Mouse (Mus musculus) ovary, adult 18-20 months (tissue): ENCODE results near the gene Tcte1.

ENCODE experiments used
- DNase-seq: peaks from one replicate; pipeline ENCODE4 v3.0.0; 2022; ENCODE audit warnings: low spot score, mixed read lengths

Gene Tcte1

DNA sequence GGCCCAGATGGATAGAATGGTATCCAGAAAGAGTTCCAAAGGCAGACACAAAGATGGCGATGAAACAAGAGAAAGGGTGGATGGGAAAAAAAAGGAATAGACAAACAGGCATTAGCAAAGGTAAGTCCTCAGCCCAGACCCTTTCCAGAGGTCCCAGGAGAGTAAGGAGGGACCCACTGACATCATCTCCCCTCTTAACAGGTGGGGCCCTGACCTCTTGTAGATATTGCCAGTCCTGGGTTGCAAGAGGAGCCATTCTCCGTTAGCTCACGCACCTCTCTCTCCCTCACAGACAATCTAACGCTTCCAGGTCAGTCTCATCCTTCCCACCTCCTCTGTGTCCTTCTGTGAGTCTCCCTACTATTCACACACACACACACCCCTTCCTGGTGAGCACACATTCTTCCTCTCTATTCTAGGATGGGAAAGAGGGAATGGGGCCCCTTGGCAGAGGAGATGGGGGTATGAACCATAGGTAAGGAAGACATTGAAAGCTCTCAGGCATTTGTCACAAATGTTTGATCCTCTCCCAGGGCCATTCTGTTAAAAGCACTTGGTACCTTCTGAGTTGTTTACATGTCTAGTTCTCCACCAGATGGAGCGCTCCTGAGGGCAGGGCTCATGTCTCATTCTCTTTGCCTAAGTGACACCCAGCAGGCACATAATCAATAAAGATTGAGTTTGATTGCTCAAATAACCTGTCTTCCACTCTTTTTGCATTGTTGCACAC lies 24.4 kb downstream of the Tcte1 start:
- DNase-seq = no peak

DNA sequence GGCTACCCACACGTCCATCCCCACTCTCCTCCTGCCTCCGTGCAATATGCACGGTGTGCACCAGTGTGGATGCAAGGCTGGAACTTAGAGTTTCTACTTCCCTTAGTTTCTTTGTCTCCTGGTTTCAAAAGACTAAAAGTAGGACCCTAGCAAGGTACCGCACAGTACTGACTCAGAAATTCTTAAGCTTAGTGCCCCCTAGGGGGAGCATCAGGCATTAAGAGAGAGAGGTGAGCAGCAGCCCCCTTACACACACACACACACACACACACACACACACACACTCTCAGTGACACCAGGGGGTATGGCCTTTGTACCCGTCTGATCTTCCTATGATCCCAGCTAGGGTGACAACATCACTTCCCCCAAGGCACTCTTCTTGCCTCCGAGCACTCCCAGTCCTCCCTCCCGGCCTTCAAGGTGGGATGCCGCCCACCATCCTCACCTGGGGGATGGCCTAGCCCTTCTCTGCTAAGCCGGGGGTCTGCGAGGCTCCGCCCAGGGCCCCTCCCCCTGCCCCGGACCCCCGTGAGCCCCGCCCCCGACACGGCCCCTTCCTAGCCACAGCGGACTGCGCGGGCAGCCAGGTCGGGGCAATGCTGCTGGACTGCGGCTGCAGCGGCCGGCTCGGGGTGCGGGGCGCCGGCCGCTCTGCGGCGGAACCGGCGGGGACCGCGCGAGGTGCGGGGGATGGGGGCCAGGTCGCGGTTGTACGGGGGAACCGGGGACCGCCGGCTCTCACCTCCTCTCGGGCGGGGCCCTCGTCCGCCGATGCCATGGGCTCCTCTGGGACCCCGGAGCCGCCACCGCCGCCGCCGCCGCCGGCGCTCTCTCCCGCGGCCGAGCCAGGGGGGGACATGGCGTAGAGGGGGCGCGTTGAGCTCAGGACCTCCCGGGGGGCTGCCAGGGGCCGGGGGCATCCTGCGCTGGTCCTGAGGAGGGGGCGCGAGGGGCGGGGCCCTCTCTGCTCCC lies 25.6 kb downstream of the Tcte1 start:
- DNase-seq = no peak

DNA sequence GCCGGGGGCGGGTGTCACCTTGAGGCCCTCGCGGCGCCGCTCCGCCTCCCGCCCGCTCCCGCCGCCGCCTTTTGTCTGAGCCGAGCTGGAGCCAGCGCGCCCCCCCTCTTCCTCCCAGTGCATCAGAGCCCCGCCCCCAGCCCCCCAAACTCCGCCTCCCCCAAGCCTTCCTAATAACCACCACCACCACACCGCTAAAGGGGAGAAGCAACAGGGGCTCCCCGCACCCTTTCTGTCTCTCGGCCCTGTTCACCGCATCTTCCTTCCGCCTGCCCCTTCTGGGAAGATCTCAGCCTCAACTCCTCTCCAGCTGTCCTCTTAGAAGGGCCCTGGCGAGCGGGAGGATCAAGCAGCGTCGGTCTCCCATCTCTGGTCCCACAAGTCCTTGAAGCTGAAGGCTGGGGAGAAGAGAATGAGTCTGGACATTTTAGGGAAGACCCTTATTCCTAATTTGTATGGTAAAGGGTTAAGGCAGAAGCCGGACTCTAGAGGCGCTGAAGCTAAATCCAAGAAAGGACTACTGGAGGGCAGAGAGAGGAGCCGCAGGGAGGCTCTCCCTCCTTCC lies 26.5 kb downstream of the Tcte1 start, which contains the start of gene Tmem151b:
Tmem151b (minus strand) TSS at position 61 of the 565 bp plus-strand sequence.
- DNase-seq = no peak

DNA sequence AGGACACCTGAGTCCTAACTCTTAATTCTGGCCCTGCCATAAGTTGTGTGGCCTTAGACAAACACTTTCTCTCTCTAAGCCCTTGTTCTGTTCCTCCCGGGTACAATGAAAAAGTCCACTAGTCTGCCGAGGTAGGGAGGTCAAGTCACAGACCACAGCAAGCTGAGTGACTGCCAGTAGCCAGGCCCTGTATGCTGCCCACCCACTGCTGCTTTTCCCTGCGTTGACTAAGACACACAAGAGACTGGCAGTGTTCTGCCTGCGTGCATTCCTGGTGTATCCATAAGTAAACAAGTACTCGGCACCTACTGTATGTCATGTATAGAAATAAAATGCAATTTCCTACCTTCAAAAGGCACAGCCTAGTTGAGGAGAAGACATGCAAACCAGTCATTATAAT lies 27.0 kb downstream of the Tcte1 start:
- DNase-seq = no peak

DNA sequence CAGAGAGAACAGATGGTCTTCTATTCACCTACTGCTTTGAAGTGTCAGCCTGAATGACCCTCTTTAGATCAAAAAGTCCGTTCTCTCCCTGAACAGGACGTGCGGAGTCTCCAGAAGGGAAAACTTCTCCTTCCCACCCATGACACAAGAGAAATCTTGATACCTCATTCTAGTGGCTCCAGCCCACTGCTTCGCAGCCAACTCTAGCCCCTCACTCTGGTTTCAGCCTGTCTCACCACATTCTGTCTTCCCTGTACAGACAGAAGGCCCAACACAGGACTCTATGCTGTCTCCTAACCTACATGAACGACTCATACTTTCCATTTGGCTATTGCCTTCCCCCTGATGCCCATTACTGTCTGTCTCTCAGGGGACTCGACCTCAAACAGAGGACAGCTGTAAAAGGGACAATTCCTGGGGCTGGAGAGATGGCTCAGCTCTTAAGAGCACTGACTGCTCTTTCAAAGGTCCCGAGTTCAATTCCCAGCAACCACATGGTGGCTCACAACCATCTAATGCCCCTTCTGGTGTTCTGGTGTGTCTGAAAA lies 28.1 kb downstream of the Tcte1 start:
- DNase-seq = no peak

DNA sequence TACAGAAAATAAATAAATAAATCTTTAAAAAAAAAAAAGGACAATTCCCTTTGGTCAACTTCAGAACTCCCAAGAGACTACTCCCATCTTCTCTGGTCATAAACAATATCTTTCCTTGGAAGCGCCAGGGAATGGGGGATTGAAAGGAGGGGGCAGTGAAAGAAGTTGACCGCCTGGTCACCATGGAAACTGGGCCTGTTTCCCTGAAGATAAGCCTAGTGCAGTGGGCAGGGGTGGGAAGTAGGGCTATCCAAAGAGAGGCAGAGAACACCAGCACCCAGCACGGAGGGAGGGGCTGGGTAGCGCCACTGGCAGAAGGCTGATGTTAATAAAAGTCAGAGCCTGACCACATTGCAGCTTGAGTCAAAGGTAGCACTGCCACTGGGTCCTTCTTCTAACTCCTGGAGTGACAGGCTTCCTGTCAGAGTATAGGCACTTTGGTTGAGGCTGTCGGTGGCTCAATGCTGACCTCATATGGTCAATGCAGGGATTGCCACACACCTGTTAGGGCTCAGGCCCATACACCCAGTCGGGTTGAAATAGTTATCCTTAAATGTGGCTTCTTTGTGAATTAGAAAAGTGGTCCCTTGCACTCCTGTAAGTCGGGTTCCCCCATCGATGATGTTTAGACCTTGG lies 28.7 kb downstream of the Tcte1 start:
- no peak for DNase-seq

DNA sequence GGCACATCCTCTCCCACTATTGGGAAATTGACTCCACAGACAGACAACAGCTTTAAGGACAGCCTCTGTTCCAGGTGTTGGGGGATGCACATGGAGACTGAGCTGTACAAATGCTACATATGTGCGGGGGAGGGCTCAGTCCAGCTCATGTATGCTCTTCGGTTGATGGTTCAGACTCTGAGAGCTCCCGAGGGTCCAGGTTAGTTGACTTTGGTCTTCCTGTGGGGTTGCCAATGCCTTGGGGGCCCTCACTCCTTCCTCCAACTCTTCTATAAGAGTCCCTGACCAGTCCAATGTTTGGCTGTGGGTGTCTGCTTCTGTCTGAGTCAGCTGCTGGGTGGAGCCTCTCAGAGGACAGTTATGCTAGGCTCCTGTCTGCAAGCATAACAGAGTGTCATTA lies 29.8 kb downstream of the Tcte1 start:
- DNase-seq = no peak

DNA sequence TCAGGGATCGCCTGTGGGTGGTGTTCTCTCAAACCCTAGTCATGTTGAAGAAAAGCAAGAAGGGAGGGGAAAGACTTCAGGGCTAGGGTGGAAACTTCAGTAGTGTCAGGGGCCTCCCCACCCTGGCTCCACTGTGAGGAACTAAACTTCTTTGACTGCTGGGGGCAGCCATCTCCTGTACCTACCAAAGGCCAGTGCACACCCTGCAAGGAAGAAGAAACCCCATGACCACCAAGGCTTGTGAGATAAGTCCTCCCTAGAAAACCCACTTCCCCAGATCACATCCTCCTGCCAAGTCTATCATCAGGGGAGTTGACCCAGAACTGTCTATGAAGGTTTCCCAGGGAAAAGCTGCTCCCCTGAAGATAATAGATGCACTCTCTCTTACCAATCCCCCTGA lies 31.2 kb downstream of the Tcte1 start:
- no peak for DNase-seq

DNA sequence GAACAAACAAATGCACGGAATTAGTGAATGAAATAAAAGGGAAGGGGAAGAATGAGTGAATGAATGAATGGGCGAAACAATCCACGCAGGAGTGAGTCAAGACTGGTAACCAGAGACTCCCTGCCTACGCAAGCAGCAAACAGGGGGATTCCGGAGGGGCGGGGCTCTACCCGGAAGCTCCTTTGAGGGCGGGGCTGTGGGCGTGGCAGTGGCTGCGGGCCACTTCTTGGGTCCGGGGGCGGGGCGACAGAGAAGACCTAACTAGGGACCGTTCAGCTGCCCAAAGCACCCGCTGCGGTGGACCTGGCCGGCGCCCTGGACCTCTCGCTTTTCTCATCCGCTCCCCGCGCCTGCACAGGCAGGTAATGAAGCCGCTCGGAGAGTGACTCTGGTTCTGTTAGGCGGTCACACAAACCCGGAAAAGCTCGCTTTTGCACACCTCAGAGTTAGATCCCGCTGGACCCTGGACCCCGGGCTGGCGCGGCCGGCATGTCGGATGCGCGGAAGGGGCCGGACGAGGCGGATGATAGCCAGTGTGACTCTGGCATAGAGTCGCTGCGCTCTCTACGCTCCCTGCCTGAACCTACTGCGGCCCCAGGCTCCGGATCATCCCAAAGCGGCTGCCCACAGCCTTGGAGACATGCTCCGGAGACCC lies 32.3 kb downstream of the Tcte1 start, which contains the start of gene Nfkbie:
Nfkbie (plus strand) TSS at position 252 of the 655 bp plus-strand sequence.
- peak; percentile 91 for DNase-seq

DNA sequence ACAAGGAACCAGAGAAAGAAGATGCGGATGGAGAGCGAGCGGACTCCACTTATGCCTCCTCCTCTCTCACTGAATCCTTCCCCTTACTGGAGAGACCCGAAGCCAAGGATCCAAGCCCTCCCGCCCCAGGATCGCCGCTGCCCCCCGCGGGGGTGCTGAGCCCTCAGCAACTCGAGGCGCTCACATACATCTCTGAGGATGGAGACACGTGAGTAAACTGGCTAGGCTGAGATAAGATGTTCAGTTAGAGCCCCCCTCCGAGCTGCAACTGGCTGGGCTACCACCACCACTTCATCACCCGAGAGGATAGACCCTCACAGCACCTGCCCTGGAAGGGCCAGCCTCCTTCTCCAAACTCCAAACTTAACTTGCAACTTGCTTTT lies 32.9 kb downstream of the Tcte1 start:
- DNase-seq = no peak

DNA sequence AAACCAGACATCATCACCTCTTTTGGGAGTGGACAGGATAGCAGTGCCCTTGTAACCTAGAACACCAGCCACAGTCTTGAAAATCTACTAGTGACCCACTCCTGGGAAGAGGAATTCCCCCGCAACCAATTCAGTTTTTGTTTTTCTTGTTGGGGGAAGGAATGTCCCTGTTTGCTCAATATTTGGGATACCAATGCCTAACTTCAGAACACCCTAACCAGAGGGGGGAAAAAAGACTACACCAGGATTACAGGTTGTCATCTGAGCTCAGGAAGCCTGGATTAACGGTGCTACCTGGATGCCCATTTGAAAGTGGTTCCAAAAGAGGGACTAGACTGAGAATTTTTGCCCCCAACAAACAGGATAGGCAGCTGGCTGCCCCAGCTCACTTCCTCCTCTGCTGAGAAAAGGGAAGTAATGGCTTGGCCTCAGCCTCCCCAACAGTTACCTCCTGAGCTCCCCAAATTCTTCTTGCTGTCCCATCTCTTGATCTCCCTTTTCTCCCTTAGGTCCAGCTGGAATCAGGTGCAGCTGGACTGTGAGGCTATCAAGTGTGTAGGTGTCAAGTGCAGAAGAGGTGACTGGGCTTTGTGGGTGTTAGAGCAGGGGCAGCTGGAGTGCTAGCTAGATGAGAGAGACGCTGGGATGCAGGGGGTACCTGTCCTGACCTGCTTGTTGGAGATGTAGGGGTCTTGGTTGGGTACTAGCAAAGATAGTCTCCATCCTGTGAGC lies 33.4 kb downstream of the Tcte1 start:
- DNase-seq = no peak

DNA sequence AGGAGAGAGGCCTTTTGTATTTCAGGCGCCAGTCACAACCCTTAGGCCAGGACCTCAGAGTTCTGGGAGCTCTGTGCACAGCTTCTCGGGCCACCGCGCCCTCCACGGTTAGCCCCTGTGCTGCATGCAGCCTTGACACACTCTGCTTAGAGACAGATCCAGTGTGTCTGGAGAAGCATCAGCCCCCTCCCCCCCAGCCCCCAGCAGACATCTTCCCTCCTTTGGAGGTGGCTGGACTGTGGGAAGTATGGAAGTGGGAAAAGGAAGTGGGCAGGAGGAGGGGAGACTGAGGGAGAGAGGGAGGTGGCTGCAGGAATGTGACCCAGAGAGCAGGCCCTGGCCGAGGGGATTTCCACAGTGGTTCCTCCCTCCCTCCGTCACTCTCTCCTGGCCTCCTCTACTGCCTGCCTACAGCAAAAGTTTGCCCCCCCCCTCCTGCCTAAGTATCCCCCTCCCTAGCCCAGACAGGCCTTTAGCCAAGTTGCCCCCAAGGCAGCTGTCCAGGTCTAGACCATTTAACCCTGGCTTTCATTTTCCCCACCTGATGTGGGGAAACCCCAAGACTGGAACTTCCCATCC lies 34.1 kb downstream of the Tcte1 start:
- no peak for DNase-seq

DNA sequence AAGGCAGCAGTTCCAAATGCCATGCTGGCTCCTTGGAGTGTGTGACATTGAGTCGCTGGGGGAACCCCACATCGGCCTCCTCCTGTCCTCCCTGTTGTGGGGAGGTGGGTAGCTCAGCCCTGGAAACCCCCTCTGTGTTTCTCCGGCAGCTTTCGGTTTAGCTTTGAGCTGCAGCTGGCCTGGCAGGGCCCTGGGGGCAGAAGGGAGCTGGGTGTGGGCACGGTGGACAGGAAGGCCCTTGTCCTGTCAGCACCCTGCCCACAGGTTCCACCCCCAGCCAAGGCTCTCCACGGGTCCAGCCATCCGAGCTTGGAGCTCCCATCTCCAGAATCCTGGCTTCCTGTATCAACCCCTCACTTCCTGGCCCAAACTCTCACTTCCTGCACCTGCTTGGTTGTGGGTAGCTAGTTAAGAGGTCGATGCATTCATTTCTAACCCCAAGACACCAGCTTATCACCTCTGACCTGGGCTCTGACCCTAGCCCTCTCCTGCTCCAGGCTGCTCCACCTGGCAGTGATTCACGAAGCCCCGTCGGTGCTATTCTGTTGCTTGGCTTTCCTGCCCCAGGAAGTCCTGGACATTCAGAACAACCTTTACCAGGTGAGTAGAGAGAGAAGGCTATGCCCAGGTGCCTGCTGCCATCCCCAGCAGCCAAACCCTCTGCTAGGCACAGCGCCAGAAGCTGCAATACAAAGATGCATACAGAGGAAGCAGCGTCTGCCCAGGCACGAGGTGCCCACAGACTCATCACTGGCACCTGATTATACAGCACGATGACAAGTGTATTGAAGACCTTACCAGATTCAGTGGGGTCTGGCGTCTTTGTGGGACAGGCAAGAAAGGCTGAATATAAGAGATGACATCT lies 35.0 kb downstream of the Tcte1 start:
- DNase-seq = no peak

DNA sequence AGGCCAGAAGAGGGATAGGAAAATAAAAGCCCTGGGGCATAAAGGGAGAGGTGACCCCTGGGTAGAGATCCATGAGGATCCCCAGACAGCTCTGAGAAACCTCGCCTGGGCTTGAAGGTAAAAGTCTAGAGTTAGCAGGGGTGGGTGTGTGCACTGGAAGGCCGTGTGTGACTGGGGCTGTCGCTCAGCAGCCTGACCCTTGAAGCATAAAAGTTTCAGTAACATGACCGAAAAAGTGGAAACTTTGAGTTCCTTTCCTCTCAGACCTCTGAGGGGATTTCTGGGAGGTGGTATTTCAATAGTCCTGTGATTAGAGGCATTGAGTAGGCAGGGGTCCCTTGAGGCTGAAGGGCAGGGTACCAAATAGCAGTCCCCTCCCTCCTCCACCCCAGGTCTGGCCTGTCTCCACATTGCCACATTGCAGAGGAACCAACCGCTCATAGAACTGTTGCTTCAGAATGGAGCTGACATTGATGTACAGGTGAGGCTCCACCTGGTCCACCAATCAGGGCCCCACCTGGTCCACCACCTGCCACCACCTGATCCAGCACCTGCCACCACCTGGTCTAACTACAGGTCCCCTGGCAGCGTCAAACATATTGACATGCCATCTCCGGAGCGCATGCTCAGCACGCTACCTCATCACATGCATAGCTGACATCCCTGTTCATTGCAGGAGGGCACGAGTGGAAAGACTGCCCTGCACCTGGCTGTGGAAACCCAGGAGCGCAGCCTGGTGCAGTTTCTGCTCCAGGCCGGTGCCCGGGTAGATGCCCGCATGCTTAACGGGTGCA lies 36.7 kb downstream of the Tcte1 start:
- no peak for DNase-seq

DNA sequence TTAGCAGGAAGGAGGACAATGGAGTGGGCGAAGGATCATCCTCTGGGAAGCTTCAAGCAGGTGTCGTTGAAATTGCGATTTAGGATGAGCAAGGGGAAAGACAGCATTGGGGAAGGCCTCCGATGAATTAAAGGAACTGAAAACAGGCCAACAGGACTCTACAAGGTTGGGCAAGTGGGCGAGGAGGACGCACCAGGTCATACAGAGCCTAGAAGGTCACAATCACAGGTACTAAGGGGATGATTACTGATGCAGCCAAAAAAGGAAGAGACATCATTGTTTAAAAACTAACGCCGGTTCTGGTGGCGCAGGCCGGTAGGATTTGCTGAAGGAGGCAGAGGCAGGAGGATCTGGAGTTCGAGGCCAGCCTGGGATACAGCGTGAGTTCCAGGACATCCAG lies 40.0 kb downstream of the Tcte1 start:
- DNase-seq = no peak

DNA sequence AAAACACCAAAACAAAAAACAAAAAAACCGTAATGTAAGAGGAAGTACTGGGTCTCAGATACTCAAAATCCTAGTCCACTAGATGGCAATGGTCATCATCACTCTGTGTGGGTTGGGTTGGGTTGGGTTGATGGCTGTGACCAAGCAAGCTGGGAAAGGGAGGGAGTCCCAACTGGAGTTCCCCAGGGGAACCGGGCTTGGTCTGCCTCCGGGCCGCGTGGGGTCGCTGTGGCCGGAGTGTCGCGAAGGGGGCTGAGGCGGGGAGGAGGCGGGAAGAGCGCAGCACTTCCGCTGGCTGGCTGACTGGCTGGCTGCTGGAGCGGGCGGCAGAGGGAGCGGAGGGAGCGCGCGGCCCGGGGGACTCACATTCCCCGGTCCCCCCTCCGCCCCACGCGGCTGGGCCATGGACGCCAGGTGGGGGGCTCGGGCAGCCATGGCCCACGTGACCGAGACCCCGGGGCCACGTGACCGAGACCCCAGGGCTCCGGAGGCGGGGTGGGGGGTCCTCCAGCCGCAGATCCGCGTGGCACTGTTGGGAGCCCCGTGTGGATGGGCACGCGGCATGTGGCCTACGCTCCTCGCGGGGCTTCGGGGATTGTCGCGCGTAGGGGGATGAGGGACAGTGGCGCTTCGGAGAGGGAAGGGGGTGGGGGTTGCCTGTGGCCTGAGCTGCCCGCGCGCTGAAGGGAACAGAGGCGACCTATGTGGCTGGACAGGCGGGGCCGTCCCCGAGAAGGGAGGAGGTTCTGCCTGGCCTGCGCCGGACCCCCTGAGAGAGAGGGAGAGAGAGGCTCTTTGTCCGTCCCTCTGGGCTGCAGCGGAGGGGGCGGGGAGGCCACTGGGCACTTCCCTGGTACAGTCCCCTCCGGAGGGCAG lies 40.7 kb downstream of the Tcte1 start, which contains the start of gene Slc35b2:
Slc35b2 (plus strand) TSS at position 220 of the 876 bp plus-strand sequence.
- DNase-seq = peak; percentile 91

DNA sequence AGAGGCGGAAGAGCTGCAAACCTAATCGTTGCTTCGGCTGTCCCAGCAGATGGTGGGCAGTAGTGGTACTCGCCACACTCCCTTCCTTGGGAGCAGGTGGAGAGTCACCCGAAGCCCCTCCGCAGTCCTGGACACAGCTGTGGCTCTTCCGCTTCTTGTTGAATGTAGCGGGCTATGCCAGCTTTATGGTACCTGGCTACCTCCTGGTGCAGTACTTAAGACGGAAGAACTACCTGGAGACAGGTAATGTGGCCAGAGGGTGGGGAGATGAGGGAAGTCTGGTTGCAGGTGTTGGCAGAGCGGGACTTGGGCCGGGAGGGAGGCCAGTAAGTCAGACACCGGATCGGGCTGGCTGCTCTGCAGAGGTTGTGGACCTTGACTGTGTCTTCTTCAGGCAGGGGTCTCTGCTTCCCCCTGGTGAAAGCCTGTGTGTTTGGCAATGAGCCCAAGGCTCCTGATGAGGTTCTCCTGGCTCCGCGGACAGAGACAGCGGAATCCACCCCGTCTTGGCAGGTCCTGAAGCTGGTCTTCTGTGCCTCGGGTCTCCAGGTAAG lies 41.4 kb downstream of the Tcte1 start:
- DNase-seq = no peak
